Mouse (Mus musculus) kidney, adult 2 months (tissue): ENCODE measurements around the gene Mdk.

Experiments
- CTCF ChIP-seq: fragments of 200-500 bp; conservative IDR thresholded peaks from 2 replicates; pipeline ENCODE4 v1.5.1; 2011; ENCODE audit warnings: low read depth, mild to moderate bottlenecking, control low read depth, low read length, moderate library complexity, mixed read lengths; ENCODE audit not compliant: insufficient read depth, insufficient read length
- POLR2A ChIP-seq: fragments of 200-500 bp; IDR thresholded peaks from one replicate; pipeline ENCODE4 v1.6.1; 2011; ENCODE audit warnings: low read depth, low read length, control low read depth

DNA sequence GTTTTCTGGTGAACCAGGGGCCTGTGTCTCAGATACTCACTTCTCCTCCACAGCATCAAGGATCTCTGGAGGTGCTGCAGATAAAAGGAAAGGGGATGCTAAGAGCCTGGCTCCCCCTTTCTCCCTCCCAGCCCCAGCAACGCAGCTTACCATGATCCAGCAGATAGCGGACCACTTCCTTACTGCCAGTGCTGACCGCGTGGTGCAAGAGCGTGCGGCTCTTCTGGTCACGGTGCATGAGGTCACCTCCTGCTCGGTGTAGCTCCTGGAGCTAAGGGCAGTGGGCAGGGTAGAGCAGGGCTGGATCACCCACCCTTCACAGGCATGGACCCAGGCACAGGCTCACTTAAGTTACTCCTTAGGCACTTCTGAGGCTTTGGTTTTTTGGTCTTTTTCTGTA, 1.9 kb upstream of the Mdk start:
- TF ChIP-seq CTCF (no peak), POLR2A (no peak)
